Mouse (Mus musculus) embryonic fibroblast, embryonic 13.5 days (primary cell): ENCODE data around the gene Xylt2.

Experiments used
- CTCF ChIP-seq: IDR thresholded peaks from 2 replicates; pipeline ENCODE4 v1.5.1; 2011; ENCODE audit warnings: mild to moderate bottlenecking, control low read depth, low read length, moderate library complexity, borderline replicate concordance; ENCODE audit not compliant: insufficient read depth
- POLR2A ChIP-seq: IDR thresholded peaks from 2 replicates; pipeline ENCODE4 v1.6.1; 2011; ENCODE audit warnings: low read depth, mild to moderate bottlenecking, control low read depth, low read length, moderate library complexity

DNA sequence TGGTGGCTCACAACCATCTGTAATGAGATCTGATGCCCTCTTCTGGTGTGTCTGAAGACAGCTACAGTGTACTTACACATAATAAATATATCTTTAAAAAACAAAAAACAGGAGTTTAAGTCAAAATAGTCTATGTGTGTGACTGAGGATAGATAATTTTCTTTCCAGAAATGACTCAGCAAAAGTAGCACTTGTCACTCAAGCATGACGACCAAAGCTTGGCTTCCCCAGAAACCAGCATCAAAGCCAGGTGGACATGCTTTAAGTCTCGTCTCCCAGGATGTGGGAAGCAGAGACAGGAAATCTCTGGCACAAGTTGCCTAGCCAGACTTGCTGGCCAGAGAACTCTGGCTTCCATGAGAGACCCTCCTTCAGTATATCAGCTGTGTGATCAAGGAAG is 55.2 kb downstream of the Xylt2 start:
- TF ChIP-seq CTCF: no peak
- no peak for TF ChIP-seq POLR2A
